Mouse (Mus musculus): ENCODE measurements around the gene Wdr18. TPM values are rescaled to one million over a fixed set of nuclear protein-coding genes. Genes with fewer than 3 reads are reported as not detected.
A peak's percentile ranks its signal among the peaks of the same experiment; 100 is the strongest.

Wdr18 gene
- polyA plus RNA-seq, 1 experiment from 2014 or later, result 97.6 TPM

- Histone ChIP-seq H3K4me1 (ENCODE audit: control insufficient read depth, insufficient read depth, low read length) (peaks cover 31% of the 10 kb centered on the region), H3K9ac (ENCODE audit: low read depth, low read length) (peak overlapping the region; percentile 96), H3K4me3 (ENCODE audit: low read depth, low read length) (peak overlapping the region; percentile 98), H3K4me2 (peak overlapping the region; percentile 90), H3K36me3 (ENCODE audit: control insufficient read depth, insufficient read depth, low read length) (no peaks in the 10 kb centered on the region), H3K27me3 (ENCODE audit: control insufficient read depth, insufficient read depth, low read length) (peaks cover 28% of the 10 kb centered on the region), H3K9me3 (replicated peaks; ENCODE audit: control insufficient read depth, low read length) (no peaks in the 10 kb centered on the region), H3K27ac (ENCODE audit: low read depth, low read length) (peak overlapping the region; percentile 98)
- 10% methylated on average over 15 of the region's 15 CpGs for WGBS (ENCODE audit: insufficient replicate concordance)
- no peak for ATAC-seq (replicated peaks; ENCODE audit: insufficient number of reproducible peaks, low FRiP score, low TSS enrichment)
Observed at GRCm38 (mm10) chr10:79925785-79926490, 34.0 kb upstream of the Wdr18 start.

- Histone ChIP-seq H3K9me3 (replicated peaks; ENCODE audit: control insufficient read depth, low read length) (no peaks in the 10 kb centered on the region), H3K4me1 (ENCODE audit: control insufficient read depth, insufficient read depth, low read length) (peaks cover 30% of the 10 kb centered on the region), H3K9ac (ENCODE audit: low read depth, low read length) (peak within 1 kb of the TSS; percentile 96), H3K27ac (ENCODE audit: low read depth, low read length) (peak within 1 kb of the TSS; percentile 98), H3K4me3 (ENCODE audit: low read depth, low read length) (peak within 1 kb of the TSS; percentile 98), H3K4me2 (peak within 1 kb of the TSS; percentile 90), H3K27me3 (ENCODE audit: control insufficient read depth, insufficient read depth, low read length) (peaks cover 20% of the 10 kb centered on the region), H3K36me3 (ENCODE audit: control insufficient read depth, insufficient read depth, low read length) (0 out of 2 replicates have a peak, but pooled peaks cover 2% of the 10 kb centered on the region)
- peak; percentile 81 for ATAC-seq (replicated peaks; ENCODE audit: insufficient number of reproducible peaks, low FRiP score, low TSS enrichment)
- WGBS (ENCODE audit: insufficient replicate concordance), result under 1% methylated on average over 63 of the region's 63 CpGs
Observed at GRCm38 (mm10) chr10:79926491-79927323, 33.2 kb upstream of the Wdr18 start, which contains the start of gene Arid3a. Arid3a (plus strand) TSS chr10:79927043.

- H3K9ac ChIP-seq (ENCODE audit: low read depth, low read length), result peak overlapping the region; percentile 96
- peaks cover 12% of the 10 kb centered on the region for H3K27me3 ChIP-seq (ENCODE audit: control insufficient read depth, insufficient read depth, low read length)
- H3K27ac ChIP-seq (ENCODE audit: low read depth, low read length), result peak overlapping the region; percentile 98
- H3K4me2 ChIP-seq, result peak overlapping the region; percentile 90
- H3K4me1 ChIP-seq (ENCODE audit: control insufficient read depth, insufficient read depth, low read length), result peaks cover 36% of the 10 kb centered on the region
- no peaks in the 10 kb centered on the region for H3K9me3 ChIP-seq (replicated peaks; ENCODE audit: control insufficient read depth, low read length)
- WGBS (ENCODE audit: insufficient replicate concordance), result under 1% methylated on average over 54 of the region's 54 CpGs
- peaks cover 10% of the 10 kb centered on the region; the same call in 1 of the 2 replicates for H3K36me3 ChIP-seq (ENCODE audit: control insufficient read depth, insufficient read depth, low read length)
- ATAC-seq (replicated peaks; ENCODE audit: insufficient number of reproducible peaks, low FRiP score, low TSS enrichment), result peak; percentile 24; the same call in 1 of the 2 replicates
- peak overlapping the region; percentile 98 for H3K4me3 ChIP-seq (ENCODE audit: low read depth, low read length)
Observed at GRCm38 (mm10) chr10:79927324-79928029, 32.5 kb upstream of the Wdr18 start.

- H3K4me3 ChIP-seq (ENCODE audit: low read depth, low read length), result peak overlapping the region; percentile 98
- peaks cover 10% of the 10 kb centered on the region; the same call in 1 of the 2 replicates for H3K36me3 ChIP-seq (ENCODE audit: control insufficient read depth, insufficient read depth, low read length)
- H3K27me3 ChIP-seq (ENCODE audit: control insufficient read depth, insufficient read depth, low read length), result peaks cover 6% of the 10 kb centered on the region
- H3K27ac ChIP-seq (ENCODE audit: low read depth, low read length), result peak overlapping the region; percentile 98
- peak overlapping the region; percentile 96 for H3K9ac ChIP-seq (ENCODE audit: low read depth, low read length)
- WGBS (ENCODE audit: insufficient replicate concordance), result 0% methylated on average over 29 of the region's 29 CpGs
- peaks cover 43% of the 10 kb centered on the region for H3K4me1 ChIP-seq (ENCODE audit: control insufficient read depth, insufficient read depth, low read length)
- peak overlapping the region; percentile 90 for H3K4me2 ChIP-seq
- no peaks in the 10 kb centered on the region for H3K9me3 ChIP-seq (replicated peaks; ENCODE audit: control insufficient read depth, low read length)
- ATAC-seq (replicated peaks; ENCODE audit: insufficient number of reproducible peaks, low FRiP score, low TSS enrichment), result no peak
Observed at GRCm38 (mm10) chr10:79928030-79928694, 31.8 kb upstream of the Wdr18 start.

- Histone ChIP-seq H3K36me3 (ENCODE audit: control insufficient read depth, insufficient read depth, low read length) (peaks cover 16% of the 10 kb centered on the region), H3K27ac (ENCODE audit: low read depth, low read length) (peak overlapping the region; percentile 98), H3K4me2 (peak overlapping the region; percentile 90), H3K9ac (ENCODE audit: low read depth, low read length) (peak overlapping the region; percentile 64; the same call in 1 of the 2 replicates), H3K9me3 (replicated peaks; ENCODE audit: control insufficient read depth, low read length) (no peaks in the 10 kb centered on the region), H3K27me3 (ENCODE audit: control insufficient read depth, insufficient read depth, low read length) (no peaks in the 10 kb centered on the region), H3K4me3 (ENCODE audit: low read depth, low read length) (peak overlapping the region; percentile 98), H3K4me1 (ENCODE audit: control insufficient read depth, insufficient read depth, low read length) (peaks cover 52% of the 10 kb centered on the region)
- ATAC-seq (replicated peaks; ENCODE audit: insufficient number of reproducible peaks, low FRiP score, low TSS enrichment), result no peak
- WGBS (ENCODE audit: insufficient replicate concordance), result 17% methylated on average over 9 of the region's 9 CpGs
Observed at GRCm38 (mm10) chr10:79928907-79929701, 30.8 kb upstream of the Wdr18 start.

- WGBS (ENCODE audit: insufficient replicate concordance), result 90% methylated on average over 18 of the region's 18 CpGs
- no peak overlapping the region for H3K27ac ChIP-seq (ENCODE audit: low read depth, low read length)
- H3K4me1 ChIP-seq (ENCODE audit: control insufficient read depth, insufficient read depth, low read length), result peaks cover 60% of the 10 kb centered on the region
- 0 out of 2 replicates have a peak overlapping the region, but pooled peaks have one; percentile 64 for H3K9ac ChIP-seq (ENCODE audit: low read depth, low read length)
- H3K4me2 ChIP-seq, result peak overlapping the region; percentile 90
- H3K27me3 ChIP-seq (ENCODE audit: control insufficient read depth, insufficient read depth, low read length), result no peaks in the 10 kb centered on the region
- no peak overlapping the region for H3K4me3 ChIP-seq (ENCODE audit: low read depth, low read length)
- H3K36me3 ChIP-seq (ENCODE audit: control insufficient read depth, insufficient read depth, low read length), result peaks cover 16% of the 10 kb centered on the region
- no peak for ATAC-seq (replicated peaks; ENCODE audit: insufficient number of reproducible peaks, low FRiP score, low TSS enrichment)
- no peaks in the 10 kb centered on the region for H3K9me3 ChIP-seq (replicated peaks; ENCODE audit: control insufficient read depth, low read length)
Observed at GRCm38 (mm10) chr10:79929967-79930825, 29.8 kb upstream of the Wdr18 start.

GRCm38 (mm10) chr10:79930826-79931186, 29.1 kb upstream of the Wdr18 start:
- Histone ChIP-seq H3K27me3 (ENCODE audit: control insufficient read depth, insufficient read depth, low read length) (no peaks in the 10 kb centered on the region), H3K4me3 (ENCODE audit: low read depth, low read length) (no peak overlapping the region), H3K36me3 (ENCODE audit: control insufficient read depth, insufficient read depth, low read length) (peaks cover 16% of the 10 kb centered on the region), H3K4me1 (ENCODE audit: control insufficient read depth, insufficient read depth, low read length) (peaks cover 58% of the 10 kb centered on the region), H3K27ac (ENCODE audit: low read depth, low read length) (no peak overlapping the region), H3K9ac (ENCODE audit: low read depth, low read length) (no peak overlapping the region), H3K9me3 (replicated peaks; ENCODE audit: control insufficient read depth, low read length) (no peaks in the 10 kb centered on the region), H3K4me2 (no peak overlapping the region)
- 89% methylated on average over 16 of the region's 16 CpGs for WGBS (ENCODE audit: insufficient replicate concordance)
- ATAC-seq (replicated peaks; ENCODE audit: insufficient number of reproducible peaks, low FRiP score, low TSS enrichment), result no peak
